Mouse (Mus musculus) bone marrow macrophage, adult 2 months (primary cell): ENCODE data around the gene Acox1. TPM values are rescaled to one million over a fixed set of nuclear protein-coding genes. Genes with fewer than 3 reads are reported as not detected.

Experiments used
- H3K27ac ChIP-seq: 2 replicates; pipeline ENCODE4 v1.5.1; 2012; ENCODE audit warnings: low read depth, low read length; ENCODE audit not compliant: insufficient read depth
- H3K4me1 ChIP-seq: 2 replicates; pipeline ENCODE4 v1.6.1; 2012; ENCODE audit warnings: low read length; ENCODE audit not compliant: control insufficient read depth, insufficient read depth
- H3K4me3 ChIP-seq: 2 replicates; pipeline ENCODE4 v1.5.1; 2012; ENCODE audit warnings: mild to moderate bottlenecking, low read length, moderate library complexity; ENCODE audit not compliant: insufficient read depth
- CTCF ChIP-seq: IDR thresholded peaks from 2 replicates; pipeline ENCODE4 v1.5.1; 2012; ENCODE audit warnings: low read depth, mild to moderate bottlenecking, low read length, moderate library complexity
- POLR2A ChIP-seq: IDR thresholded peaks from 2 replicates; pipeline ENCODE4 v1.6.1; 2012; ENCODE audit warnings: mild to moderate bottlenecking, low read depth, low read length, borderline replicate concordance
- polyA plus RNA-seq: library from polyadenylated mRNA; stranded (reverse); fragments of >200 nt; gene quantifications from 2 replicates; pipeline ENCODE4 v1.2.4, GENCODE M21; 2012; ENCODE audit not compliant: missing spikeins, insufficient read depth, insufficient read length

Acox1 gene
- polyA plus RNA-seq, 1 experiment, result 47.0 TPM

DNA sequence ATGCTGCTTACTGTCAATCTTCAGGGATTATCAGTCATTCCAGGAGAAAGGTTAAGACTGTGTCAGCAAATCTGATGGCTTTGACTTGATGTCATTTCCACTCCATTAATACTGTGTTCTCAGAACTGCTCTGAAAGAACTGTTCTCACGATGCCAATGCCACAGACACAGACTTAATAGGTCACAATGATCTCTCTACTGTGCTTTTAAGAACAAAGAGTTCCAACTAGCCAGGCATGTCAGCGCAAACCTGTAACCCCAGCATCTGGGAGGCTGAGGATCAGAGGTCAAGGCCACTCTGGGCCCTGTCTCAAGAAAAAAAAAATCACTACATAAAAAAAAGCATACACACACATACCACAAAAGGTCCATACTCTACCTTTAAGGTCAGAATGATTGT is 26.9 kb downstream of the Acox1 start:
- Histone ChIP-seq H3K4me3 (no peak overlapping the region), H3K4me1 (peaks cover 16% of the 10 kb centered on the region), H3K27ac (no peak overlapping the region)
- TF ChIP-seq POLR2A (no peak), CTCF (no peak)

DNA sequence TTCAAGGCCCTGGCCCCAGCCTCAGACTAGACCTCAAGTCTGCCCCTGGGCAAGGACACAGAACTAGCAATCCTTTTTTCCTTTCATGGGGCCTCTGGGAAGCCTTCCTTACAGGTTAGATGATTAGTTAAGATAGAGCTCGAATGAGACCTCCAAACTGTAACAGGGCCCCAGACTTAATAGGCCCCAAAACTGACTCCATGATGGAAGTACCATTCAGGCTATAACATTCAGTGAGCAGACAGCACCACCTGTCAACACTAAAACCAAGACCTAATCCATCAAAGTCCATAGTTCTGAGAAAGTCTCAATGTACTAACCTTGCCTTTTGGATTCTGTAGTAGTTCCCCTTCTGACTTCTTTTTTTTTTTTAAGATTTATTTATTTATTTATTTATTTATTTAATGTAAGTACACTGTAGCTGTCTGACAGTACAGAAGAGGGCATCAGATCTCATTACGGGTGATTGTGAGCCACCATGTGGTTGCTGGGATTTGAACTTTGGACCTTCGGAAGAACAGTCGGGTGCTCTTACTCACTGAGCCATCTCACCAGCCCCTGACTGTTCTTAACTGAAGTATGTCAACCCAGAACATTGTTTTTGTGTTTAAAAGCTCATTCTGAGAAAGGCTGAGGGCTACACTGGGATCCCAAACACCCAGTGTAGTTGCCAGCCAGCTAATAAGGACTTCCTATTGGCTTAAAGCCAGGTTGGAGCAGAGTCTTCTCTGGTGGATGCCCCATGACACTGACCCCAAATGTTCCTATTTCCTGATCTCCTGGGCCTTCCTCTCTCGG is 28.6 kb downstream of the Acox1 start:
- Histone ChIP-seq H3K4me1 (peaks cover 17% of the 10 kb centered on the region), H3K27ac (no peak overlapping the region), H3K4me3 (no peak overlapping the region)
- TF ChIP-seq CTCF (no peak), POLR2A (no peak)

DNA sequence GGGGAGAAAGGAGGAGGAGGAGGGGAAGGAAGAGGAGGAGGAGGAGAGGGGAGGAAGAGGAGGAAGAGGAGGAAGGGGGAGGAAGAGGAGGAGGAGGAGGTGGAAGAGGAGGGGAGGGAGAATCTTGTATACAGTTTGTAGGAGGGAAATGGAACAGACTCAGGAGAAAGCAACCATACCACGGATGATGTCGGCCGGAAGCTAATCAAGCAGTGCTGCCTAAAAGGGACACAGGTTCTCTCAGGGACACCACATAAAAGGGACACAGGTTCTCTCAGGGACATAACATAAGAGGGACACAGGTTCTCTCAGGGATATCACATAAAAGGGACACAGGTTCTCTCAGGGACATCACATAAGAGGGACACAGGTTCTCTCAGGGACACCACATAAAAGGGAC is 29.6 kb downstream of the Acox1 start:
- no peak for TF ChIP-seq CTCF
- no peak for TF ChIP-seq POLR2A
- Histone ChIP-seq H3K4me3 (no peak overlapping the region), H3K27ac (no peak overlapping the region), H3K4me1 (peaks cover 17% of the 10 kb centered on the region)

DNA sequence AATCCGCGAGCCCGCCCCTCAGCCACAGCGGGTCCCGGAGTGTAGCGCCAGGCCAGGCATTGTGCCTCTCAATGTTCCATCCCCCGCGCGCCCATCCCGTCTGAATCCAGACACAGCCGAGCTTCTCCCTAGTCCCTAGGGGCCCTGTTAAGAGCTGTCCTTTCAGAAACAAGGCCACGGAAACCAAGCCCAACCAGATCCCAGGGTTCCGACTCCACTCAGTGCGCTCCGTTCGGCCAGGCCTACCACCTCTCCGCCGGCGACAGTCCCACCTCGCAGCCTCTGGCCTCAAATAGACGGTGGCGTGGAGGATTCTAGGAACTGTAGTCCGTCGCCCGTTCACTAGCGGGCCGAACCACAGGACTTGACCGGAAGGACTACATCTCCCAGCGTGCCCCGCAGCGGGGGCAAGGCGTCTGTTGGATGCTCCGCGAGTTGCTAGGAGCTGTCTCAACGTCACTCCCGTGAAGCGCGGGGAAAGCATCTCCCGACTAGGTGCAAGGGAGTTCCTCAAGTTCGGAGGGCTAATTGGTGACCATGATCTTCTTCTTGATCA is 30.9 kb downstream of the Acox1 start, which contains the start of gene Fbf1:
Gene Fbf1, minus strand, starts transcription at position 283 of the 556 bp plus-strand sequence.
- Histone ChIP-seq H3K27ac (no peak within 1 kb of the TSS), H3K4me3 (peak within 1 kb of the TSS; percentile 73), H3K4me1 (peaks cover 17% of the 10 kb centered on the region)
- TF ChIP-seq CTCF, result no peak
- TF ChIP-seq POLR2A, result no peak

DNA sequence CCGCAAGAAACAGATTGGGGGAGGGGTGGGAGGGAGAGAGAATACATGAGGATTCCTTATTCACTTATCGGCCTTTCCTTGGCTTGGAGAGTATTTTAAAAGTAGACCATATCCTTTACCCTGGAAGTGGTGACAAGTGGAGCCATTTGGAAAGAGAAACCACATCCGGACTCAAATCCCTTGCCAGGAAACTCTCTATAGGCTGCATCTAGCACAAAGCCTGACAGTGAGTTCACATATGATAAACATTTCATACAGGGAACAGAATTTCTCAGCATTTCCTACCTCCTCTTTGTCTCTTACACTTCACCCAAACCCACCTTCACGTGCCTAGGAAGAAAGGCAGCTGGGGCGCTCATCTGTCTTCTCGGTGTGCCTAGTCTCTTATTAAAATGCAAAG is 31.6 kb downstream of the Acox1 start:
- H3K4me1 ChIP-seq, result peaks cover 17% of the 10 kb centered on the region
- no peak for TF ChIP-seq POLR2A
- no peak overlapping the region for H3K27ac ChIP-seq

DNA sequence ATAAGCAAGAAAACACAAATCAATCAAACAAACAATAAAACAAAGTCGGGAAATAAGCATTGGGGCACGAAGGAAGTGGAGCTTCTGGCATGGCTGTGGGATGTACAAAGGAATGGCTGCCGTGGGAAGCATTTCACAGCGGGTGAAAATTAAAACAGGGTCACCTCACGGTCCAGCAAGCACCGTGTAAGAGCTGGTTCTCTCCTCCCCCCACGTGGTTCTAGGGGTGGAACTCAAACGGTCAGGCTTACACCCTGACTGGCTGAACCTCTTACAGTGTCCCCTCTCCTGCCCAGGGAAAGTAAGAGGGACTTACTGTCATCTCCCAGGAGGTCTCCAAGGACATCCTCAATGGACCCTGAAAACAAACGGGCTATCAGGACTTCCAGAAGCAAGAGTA is 35.8 kb downstream of the Acox1 start:
- TF ChIP-seq POLR2A (no peak), CTCF (no peak)
- Histone ChIP-seq H3K27ac (no peak overlapping the region), H3K4me1 (peaks cover 3% of the 10 kb centered on the region; the same call in 1 of the 2 replicates), H3K4me3 (no peak overlapping the region)

More for the DNA sequence above, 31.6 kb downstream of the Acox1 start:
- peak overlapping the region; percentile 73 for H3K4me3 ChIP-seq

DNA sequence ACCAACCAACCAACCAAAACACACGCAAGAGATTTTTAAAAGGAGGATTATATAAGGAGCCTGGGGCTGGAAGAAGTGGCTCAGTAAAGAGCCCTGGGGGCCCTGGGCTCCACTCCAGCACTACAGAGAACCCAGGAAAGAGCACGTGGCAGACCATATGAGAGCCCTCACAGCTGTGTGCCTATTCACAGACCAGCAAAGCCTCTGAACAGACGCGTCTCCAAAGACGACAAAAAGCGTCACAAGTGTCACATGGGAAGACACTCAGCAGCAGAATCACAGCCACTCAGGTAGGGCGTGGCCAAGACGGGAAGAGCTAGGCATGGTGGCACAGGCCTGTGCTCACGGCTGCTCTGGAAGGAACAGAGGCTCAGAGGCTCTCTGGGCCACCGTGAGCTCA is 36.7 kb downstream of the Acox1 start:
- H3K4me3 ChIP-seq, result no peak overlapping the region
- H3K27ac ChIP-seq, result no peak overlapping the region
- TF ChIP-seq POLR2A (no peak), CTCF (no peak)
- H3K4me1 ChIP-seq, result peaks cover 3% of the 10 kb centered on the region; the same call in 1 of the 2 replicates

DNA sequence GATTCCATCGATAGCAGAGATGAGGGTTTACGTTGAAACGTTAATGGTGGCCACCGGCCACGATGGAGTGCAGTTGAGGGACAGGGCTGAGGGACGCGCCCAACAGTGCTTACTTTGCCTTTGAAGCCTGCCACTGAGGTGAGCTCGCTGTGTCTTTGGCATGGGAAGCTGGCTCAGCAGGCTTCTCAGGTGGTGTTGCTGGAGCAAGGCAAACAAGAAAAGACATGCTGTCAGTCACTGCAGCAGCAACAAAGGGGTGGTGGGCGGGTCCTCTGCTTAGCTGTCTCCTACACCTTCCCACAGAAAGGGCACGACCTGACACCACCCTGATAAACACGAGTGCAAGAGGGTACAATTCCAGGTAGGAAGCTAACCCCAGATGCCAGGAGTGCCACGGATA is 37.5 kb downstream of the Acox1 start:
- no peak for TF ChIP-seq CTCF
- no peak for TF ChIP-seq POLR2A

DNA sequence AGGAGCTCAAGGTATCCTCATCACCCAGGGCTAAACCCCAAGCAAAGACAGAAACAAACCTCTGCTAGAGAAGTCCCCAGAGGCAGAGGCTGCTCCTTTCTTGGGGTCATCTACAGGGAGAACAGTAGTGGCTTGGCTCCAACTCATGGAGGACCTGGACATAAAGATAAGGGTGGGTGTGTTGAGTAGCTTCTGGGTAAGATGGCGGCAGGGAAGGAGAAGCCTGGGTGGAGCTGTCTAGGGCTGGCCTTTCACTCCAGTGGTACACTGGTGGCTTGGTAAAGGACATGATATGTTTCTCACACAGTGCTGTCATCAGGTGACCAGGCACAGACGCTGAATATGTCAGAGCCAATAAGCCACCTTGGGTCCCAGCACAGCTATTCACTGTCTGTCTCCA is 47.9 kb downstream of the Acox1 start:
- Histone ChIP-seq H3K27ac (no peak overlapping the region), H3K4me3 (no peak overlapping the region), H3K4me1 (peaks cover 16% of the 10 kb centered on the region)
- TF ChIP-seq CTCF, result no peak
- no peak for TF ChIP-seq POLR2A

More for the DNA sequence above, 37.5 kb downstream of the Acox1 start:
- Histone ChIP-seq H3K4me1 (no peaks in the 10 kb centered on the region), H3K27ac (no peak overlapping the region), H3K4me3 (no peak overlapping the region)

DNA sequence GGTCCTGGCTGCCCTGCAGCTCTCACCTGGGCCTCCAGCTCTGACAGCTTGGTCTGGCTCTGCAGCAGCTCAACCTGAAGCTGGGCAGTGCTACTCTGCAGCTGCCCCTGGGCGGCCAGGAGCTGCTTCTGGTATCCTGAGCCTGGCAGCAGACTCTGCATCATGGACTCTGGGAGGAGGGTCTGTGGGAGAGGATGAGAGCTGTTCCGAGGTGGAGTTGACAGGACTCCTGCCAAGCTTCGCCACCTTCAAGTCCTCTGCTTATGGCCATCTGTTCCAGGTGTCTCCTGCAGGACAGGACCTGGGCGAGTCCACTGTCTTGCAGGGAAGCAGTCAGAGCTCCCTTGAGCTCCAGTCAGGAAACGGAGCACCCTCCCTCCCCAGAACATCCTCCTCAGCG is 49.5 kb downstream of the Acox1 start:
- Histone ChIP-seq H3K27ac (no peak overlapping the region), H3K4me3 (no peak overlapping the region), H3K4me1 (peaks cover 22% of the 10 kb centered on the region)
- TF ChIP-seq POLR2A (no peak), CTCF (no peak)
